Mouse (Mus musculus) mouse trophoblast stem cell (cell line): ENCODE measurements around the gene Medag.

Experiments used
- in situ Hi-C, 2 experiments: fragments of 300-500 bp; cut with MseI, MboI; formaldehyde crosslinking; loops; 2 replicates in 1 of 2; 3 replicates in 1 of 2; pipeline ENCODE4 v1.15.1; 2025

Medag gene

GRCm38 (mm10) chr5:149385228-149385961 is 26.2 kb upstream of the Medag start:
- in situ Hi-C loops, result no loop called here

GRCm38 (mm10) chr5:149386294-149386850 is 25.2 kb upstream of the Medag start:
- in situ Hi-C loops, result no loop called here

- in situ Hi-C loops, result no loop called here
Observed at GRCm38 (mm10) chr5:149388947-149389346, 22.6 kb upstream of the Medag start.

GRCm38 (mm10) chr5:149389548-149390211 is 21.9 kb upstream of the Medag start:
- in situ Hi-C loops, result no loop called here

GRCm38 (mm10) chr5:149391574-149392375 is 19.8 kb upstream of the Medag start:
- in situ Hi-C loops, result no loop called here

- in situ Hi-C loops, result no loop called here
Observed at GRCm38 (mm10) chr5:149392420-149392988, 19.0 kb upstream of the Medag start.

- in situ Hi-C loops, result no loop called here
Observed at GRCm38 (mm10) chr5:149401446-149401975, 10.0 kb upstream of the Medag start.

GRCm38 (mm10) chr5:149402029-149402428 is 9.5 kb upstream of the Medag start:
- in situ Hi-C loops, result no loop called here

- in situ Hi-C loops, result no loop called here
Observed at GRCm38 (mm10) chr5:149403386-149403785, 8.2 kb upstream of the Medag start.

- in situ Hi-C loops, result no loop called here
Observed at GRCm38 (mm10) chr5:149404710-149405109, 6.8 kb upstream of the Medag start.

- in situ Hi-C loops, result no loop called here
Observed at GRCm38 (mm10) chr5:149406791-149407276, 4.7 kb upstream of the Medag start.

- in situ Hi-C loops, result no loop called here
Observed at GRCm38 (mm10) chr5:149409502-149409901, 2.0 kb upstream of the Medag start.

GRCm38 (mm10) chr5:149412194-149412575 is 636 bp downstream of the Medag start:
- in situ Hi-C loops, result no loop called here

- in situ Hi-C loops, result no loop called here
Observed at GRCm38 (mm10) chr5:149412671-149413070, 1.1 kb downstream of the Medag start.

- in situ Hi-C loops, result no loop called here
Observed at GRCm38 (mm10) chr5:149414369-149415167, 3.0 kb downstream of the Medag start.

GRCm38 (mm10) chr5:149417381-149417780 is 5.8 kb downstream of the Medag start:
- in situ Hi-C loops, result no loop called here

GRCm38 (mm10) chr5:149426525-149426924 is 15.0 kb downstream of the Medag start:
- in situ Hi-C loops, result no loop called here

- in situ Hi-C loops, result no loop called here
Observed at GRCm38 (mm10) chr5:149427277-149428060, 15.9 kb downstream of the Medag start.

- in situ Hi-C loops, result no loop called here
Observed at GRCm38 (mm10) chr5:149428347-149428746, 16.8 kb downstream of the Medag start.

GRCm38 (mm10) chr5:149428810-149429255 is 17.3 kb downstream of the Medag start:
- in situ Hi-C loops, result no loop called here
